8 mouse cellular contexts compared by ENCODE assay signal in genomic region chr11:62005241-62005910, GRCm38 (mm10). TPM values are rescaled to one million over a fixed set of nuclear protein-coding genes. Genes with fewer than 3 reads are reported as not detected.
DNase-seq lines count a peak whose midpoint lies in the region; ATAC-seq and TF ChIP-seq lines count a peak whose summit lies in the region.

No protein-coding gene starts in this region.

- 0 out of 2 replicates have a peak overlapping the region, but pooled peaks have one; percentile 20 for H3K9ac ChIP-seq in heart, embryonic 12.5 days
- no peak overlapping the region for H3K9ac ChIP-seq in liver, adult 2 months (ENCODE audit: low read depth, low read length)

- no peak overlapping the region for H3K4me3 ChIP-seq in heart, embryonic 12.5 days
- no peak overlapping the region for H3K4me3 ChIP-seq in liver, adult 2 months (ENCODE audit: insufficient read depth, low read depth, low read length)
- H3K4me3 ChIP-seq in hindbrain, embryonic 10.5 days, result no peak overlapping the region

- H3K36me3 ChIP-seq in heart, embryonic 12.5 days, result no peaks in the 10 kb centered on the region
- no peaks in the 10 kb centered on the region for H3K36me3 ChIP-seq in liver, adult 2 months (ENCODE audit: control insufficient read depth, insufficient read depth, low read length)
- H3K36me3 ChIP-seq in hindbrain, embryonic 10.5 days, result no peaks in the 10 kb centered on the region

- H3K27ac ChIP-seq in heart, embryonic 12.5 days (ENCODE audit: poor library complexity, severe bottlenecking), result peak overlapping the region; percentile 72
- H3K27ac ChIP-seq in liver, adult 2 months (replicated peaks; ENCODE audit: insufficient read depth, low read depth, low read length), result 0 out of 2 replicates have a peak overlapping the region, but pooled peaks have one; percentile 7
- H3K27ac ChIP-seq in hindbrain, embryonic 10.5 days, result no peak overlapping the region

- DNase-seq in embryo, embryonic 11 days, result peak; percentile 30
- no peak for DNase-seq in embryo, embryonic 10 days (ENCODE audit: low spot score)
- peak; percentile 88 for DNase-seq in 3134 (ENCODE audit: extremely low read depth, insufficient read length, low spot score)
- peak; percentile 86 for DNase-seq in brain, adult 2 months (ENCODE audit: low read depth, low spot score)
- no peak for DNase-seq in liver, adult 2 months (ENCODE audit: extremely low read depth, low read depth, low spot score)
- peak; percentile 59 to 67 for DNase-seq in right cerebral cortex, postnatal 10 days (ENCODE audit: low spot score in 2 of 2)
- DNase-seq in hindbrain, embryonic 10.5 days (ENCODE audit: low spot score), result no peak

- H3K4me2 ChIP-seq in heart, embryonic 12.5 days, result peak overlapping the region; percentile 37

- peaks cover 27% of the 10 kb centered on the region for H3K4me1 ChIP-seq in heart, embryonic 12.5 days (replicated peaks)
- H3K4me1 ChIP-seq in liver, adult 2 months (ENCODE audit: control insufficient read depth, insufficient read depth, low read length), result no peaks in the 10 kb centered on the region
- 0 out of 2 replicates have a peak, but pooled peaks cover 7% of the 10 kb centered on the region for H3K4me1 ChIP-seq in hindbrain, embryonic 10.5 days (replicated peaks)

- no peak for TF ChIP-seq CTCF in liver, adult 2 months (IDR thresholded peaks at IDR 0.05; ENCODE audit: low read depth, low read length)

- 35% methylated on average over 14 of the region's 14 CpGs for WGBS in heart, embryonic 12.5 days
- 60% methylated on average over 14 of the region's 14 CpGs for WGBS in liver, adult 2 months
- 60% methylated on average over 14 of the region's 14 CpGs for WGBS in hindbrain, embryonic 10.5 days

- no peak for TF ChIP-seq POLR2A in liver, adult 2 months (IDR thresholded peaks at IDR 0.05; ENCODE audit: extremely low read depth, insufficient read depth, low read length)

- ATAC-seq in heart, embryonic 12.5 days (ENCODE audit: insufficient number of reproducible peaks, low FRiP score), result peak; percentile 61

- H3K79me2 ChIP-seq in liver, adult 2 months (ENCODE audit: control insufficient read depth, insufficient read depth, low read length), result no peaks in the 10 kb centered on the region

- H3K9me3 ChIP-seq in heart, embryonic 12.5 days (replicated peaks), result no peaks in the 10 kb centered on the region
- H3K9me3 ChIP-seq in hindbrain, embryonic 10.5 days, result no peaks in the 10 kb centered on the region

- no peaks in the 10 kb centered on the region for H3K27me3 ChIP-seq in heart, embryonic 12.5 days (replicated peaks)
- no peaks in the 10 kb centered on the region for H3K27me3 ChIP-seq in liver, adult 2 months (ENCODE audit: control insufficient read depth, insufficient read depth, low read length)
- no peaks in the 10 kb centered on the region; the same call in 1 of the 2 replicates for H3K27me3 ChIP-seq in hindbrain, embryonic 10.5 days (ENCODE audit: insufficient read depth, poor library complexity, severe bottlenecking)

RNA-seq across cellular contexts. Expression of gene Specc1, which starts 48.8 kb away (rescaled TPM):
- 16.6 TPM in 2 replicates for polyA plus RNA-seq in heart, embryonic 12.5 days (2016; fragmentation: Nextera tagmentation; extraction: Ambion mirVana)
- total RNA-seq in liver, adult 2 months (2014; rRNA removed), result 1.1 and 1.4 TPM in 2 replicates
- polyA plus RNA-seq in liver, adult 2 months (2012; rRNA removed), result 0.49 and 0.52 TPM in 2 replicates
- polyA plus RNA-seq in hindbrain, embryonic 10.5 days (2016; fragmentation: Nextera tagmentation; extraction: Ambion mirVana), result 14.5 and 14.9 TPM in 2 replicates

Comparison
In these comparisons a context has a peak if more than half of its experiments do, and no peak if none do; other contexts are left out.
1. DNase-seq: peak in embryo, embryonic 11 days (single experiment), 3134 (single experiment), brain, adult 2 months (single experiment) and right cerebral cortex, postnatal 10 days (2 of 2); none in embryo, embryonic 10 days (single experiment), liver, adult 2 months (single experiment) and hindbrain, embryonic 10.5 days (single experiment).
2. RNA of gene Specc1, which starts 48.8 kb away (polyA plus RNA-seq): 16.6 TPM in heart, embryonic 12.5 days and 14.5 to 14.9 TPM in hindbrain, embryonic 10.5 days; 0.49 to 0.52 TPM in liver, adult 2 months; every median in the first group is over 10 times any median in the second.